Mouse (Mus musculus) hindbrain, embryonic 12.5 days (tissue): ENCODE measurements at regions not wholly inside any gene's neighbourhood (a gene's known extent, or its start where the extent isn't known, plus 50 kb on each side); places are given as distances from the start of the nearest gene placed in this dataset.

Experiments used
- ATAC-seq: fragments of 200-750 bp; cut with Nextera tagmentation; 2 replicates; pipeline ENCODE4 v1.8.0; 2017; ENCODE audit warnings: moderate TSS enrichment; ENCODE audit not compliant: low FRiP score
- H3K27ac ChIP-seq: fragments of 300-500 bp; sonication (generic); 2 replicates; pipeline ENCODE4 v1.5.1; 2016; ENCODE audit warnings: mild to moderate bottlenecking
- H3K27me3 ChIP-seq: fragments of 300-500 bp; sonication (generic); 2 replicates; pipeline ENCODE4 v1.6.1; 2016; ENCODE audit warnings: mild to moderate bottlenecking
- H3K36me3 ChIP-seq: fragments of 300-500 bp; sonication (generic); 2 replicates; pipeline ENCODE4 v1.6.1; 2016; ENCODE audit warnings: mild to moderate bottlenecking
- H3K4me1 ChIP-seq: fragments of 300-500 bp; sonication (generic); 2 replicates; pipeline ENCODE4 v1.6.1; 2016
- H3K4me2 ChIP-seq: fragments of 300-500 bp; sonication (generic); replicated peaks from 2 replicates; pipeline ENCODE4 v1.6.1; 2016; ENCODE audit warnings: mild to moderate bottlenecking
- H3K4me3 ChIP-seq: fragments of 300-500 bp; sonication (generic); 2 replicates; pipeline ENCODE4 v1.5.1; 2016; ENCODE audit warnings: mild to moderate bottlenecking
- H3K9ac ChIP-seq: fragments of 300-500 bp; sonication (generic); 2 replicates; pipeline ENCODE4 v1.6.1; 2016; ENCODE audit warnings: mild to moderate bottlenecking, moderate library complexity
- H3K9me3 ChIP-seq: fragments of 300-500 bp; sonication (generic); replicated peaks from 2 replicates; pipeline ENCODE4 v1.6.1; 2016; ENCODE audit warnings: mild to moderate bottlenecking
- WGBS: fragments of 180-500 bp; shearing (Covaris S2); methylation state at CpG from one replicate; pipeline ENCODE4 v1.1.7; 2016; 5-methylcytosine and 5-hydroxymethylcytosine counted together

GRCm38 (mm10) chr13:44567696-44568095 lies 161.6 kb upstream of the Jarid2 start:
- Histone ChIP-seq H3K4me2 (no peak overlapping the region), H3K36me3 (no peaks in the 10 kb centered on the region), H3K4me1 (no peaks in the 10 kb centered on the region), H3K27ac (no peak overlapping the region), H3K9me3 (no peaks in the 10 kb centered on the region), H3K9ac (no peak overlapping the region), H3K4me3 (no peak overlapping the region), H3K27me3 (no peaks in the 10 kb centered on the region)
- no peak for ATAC-seq
- WGBS: 81% methylated on average over 2 of the region's 2 CpGs

- Histone ChIP-seq H3K27me3 (no peaks in the 10 kb centered on the region), H3K4me3 (no peak overlapping the region), H3K4me2 (no peak overlapping the region), H3K4me1 (no peaks in the 10 kb centered on the region), H3K9me3 (no peaks in the 10 kb centered on the region), H3K9ac (no peak overlapping the region), H3K27ac (no peak overlapping the region), H3K36me3 (no peaks in the 10 kb centered on the region)
- no peak for ATAC-seq
- 72% methylated on average over 3 of the region's 3 CpGs for WGBS
These were observed 160.0 kb upstream of the Jarid2 start for GRCm38 (mm10) chr13:44569241-44569778.

- H3K4me3 ChIP-seq: no peak overlapping the region
- H3K9ac ChIP-seq: no peak overlapping the region
- H3K36me3 ChIP-seq: no peaks in the 10 kb centered on the region
- no peaks in the 10 kb centered on the region for H3K4me1 ChIP-seq
- H3K9me3 ChIP-seq: no peaks in the 10 kb centered on the region
- no peaks in the 10 kb centered on the region for H3K27me3 ChIP-seq
- H3K4me2 ChIP-seq: no peak overlapping the region
- 15% methylated on average over 7 of the region's 7 CpGs for WGBS
- no peak for ATAC-seq
- no peak overlapping the region for H3K27ac ChIP-seq
These were observed 155.8 kb upstream of the Jarid2 start for GRCm38 (mm10) chr13:44573463-44573862.

- H3K36me3 ChIP-seq: no peaks in the 10 kb centered on the region
- H3K9me3 ChIP-seq: peaks cover 8% of the 10 kb centered on the region
- WGBS: 95% methylated on average over 5 of the region's 5 CpGs
- no peak overlapping the region for H3K4me2 ChIP-seq
- H3K4me3 ChIP-seq: no peak overlapping the region
- no peak overlapping the region for H3K9ac ChIP-seq
- peaks cover 19% of the 10 kb centered on the region for H3K4me1 ChIP-seq
- no peaks in the 10 kb centered on the region; the same call in 1 of the 2 replicates for H3K27me3 ChIP-seq
- H3K27ac ChIP-seq: no peak overlapping the region
- ATAC-seq: no peak
These were observed 150.1 kb upstream of the Jarid2 start for GRCm38 (mm10) chr13:44579215-44579614.

- H3K36me3 ChIP-seq: no peaks in the 10 kb centered on the region
- WGBS: 53% methylated on average over 15 of the region's 15 CpGs
- H3K27ac ChIP-seq: no peak overlapping the region
- no peak overlapping the region for H3K4me3 ChIP-seq
- H3K9ac ChIP-seq: no peak overlapping the region
- no peaks in the 10 kb centered on the region; the same call in 1 of the 2 replicates for H3K27me3 ChIP-seq
- H3K4me2 ChIP-seq: no peak overlapping the region
- ATAC-seq: no peak
- peaks cover 8% of the 10 kb centered on the region for H3K9me3 ChIP-seq
- peaks cover 21% of the 10 kb centered on the region for H3K4me1 ChIP-seq
These were observed 149.0 kb upstream of the Jarid2 start for GRCm38 (mm10) chr13:44580156-44580736.

- Histone ChIP-seq H3K4me3 (no peak overlapping the region), H3K4me1 (peaks cover 21% of the 10 kb centered on the region), H3K27me3 (no peaks in the 10 kb centered on the region; the same call in 1 of the 2 replicates), H3K9ac (no peak overlapping the region), H3K27ac (no peak overlapping the region), H3K9me3 (peaks cover 8% of the 10 kb centered on the region), H3K4me2 (no peak overlapping the region), H3K36me3 (no peaks in the 10 kb centered on the region)
- no peak for ATAC-seq
- 46% methylated on average over 9 of the region's 9 CpGs for WGBS
These were observed 148.5 kb upstream of the Jarid2 start for GRCm38 (mm10) chr13:44580767-44581166.

GRCm38 (mm10) chr13:44581947-44582766 lies 147.1 kb upstream of the Jarid2 start:
- peak overlapping the region; percentile 44 for H3K4me2 ChIP-seq
- peaks cover 21% of the 10 kb centered on the region for H3K4me1 ChIP-seq
- H3K27me3 ChIP-seq: no peaks in the 10 kb centered on the region; the same call in 1 of the 2 replicates
- no peak for ATAC-seq
- WGBS: 18% methylated on average over 23 of the region's 23 CpGs
- peaks cover 8% of the 10 kb centered on the region for H3K9me3 ChIP-seq
- peak overlapping the region; percentile 7; the same call in 1 of the 2 replicates for H3K4me3 ChIP-seq
- no peak overlapping the region for H3K27ac ChIP-seq
- H3K36me3 ChIP-seq: no peaks in the 10 kb centered on the region
- H3K9ac ChIP-seq: no peak overlapping the region

GRCm38 (mm10) chr13:44582767-44583085 lies 146.5 kb upstream of the Jarid2 start:
- Histone ChIP-seq H3K9ac (no peak overlapping the region), H3K27me3 (no peaks in the 10 kb centered on the region; the same call in 1 of the 2 replicates), H3K4me2 (peak overlapping the region; percentile 44), H3K9me3 (peaks cover 8% of the 10 kb centered on the region), H3K27ac (no peak overlapping the region), H3K4me3 (no peak overlapping the region), H3K4me1 (peaks cover 21% of the 10 kb centered on the region), H3K36me3 (no peaks in the 10 kb centered on the region)
- WGBS: 20% methylated on average over 2 of the region's 2 CpGs
- no peak for ATAC-seq

GRCm38 (mm10) chr13:44583614-44584013 lies 145.7 kb upstream of the Jarid2 start:
- 71% methylated on average over 5 of the region's 5 CpGs for WGBS
- no peak overlapping the region for H3K9ac ChIP-seq
- no peak overlapping the region for H3K4me2 ChIP-seq
- peaks cover 8% of the 10 kb centered on the region for H3K9me3 ChIP-seq
- H3K4me3 ChIP-seq: no peak overlapping the region
- no peaks in the 10 kb centered on the region; the same call in 1 of the 2 replicates for H3K27me3 ChIP-seq
- ATAC-seq: no peak
- H3K36me3 ChIP-seq: no peaks in the 10 kb centered on the region
- H3K27ac ChIP-seq: no peak overlapping the region
- peaks cover 21% of the 10 kb centered on the region for H3K4me1 ChIP-seq

- Histone ChIP-seq H3K27me3 (no peaks in the 10 kb centered on the region; the same call in 1 of the 2 replicates), H3K4me2 (no peak overlapping the region), H3K4me1 (peaks cover 21% of the 10 kb centered on the region), H3K4me3 (no peak overlapping the region), H3K9ac (no peak overlapping the region), H3K9me3 (peaks cover 2% of the 10 kb centered on the region), H3K36me3 (no peaks in the 10 kb centered on the region), H3K27ac (no peak overlapping the region)
- ATAC-seq: no peak
- WGBS: 34% methylated on average over 8 of the region's 8 CpGs
These were observed 145.1 kb upstream of the Jarid2 start for GRCm38 (mm10) chr13:44584151-44584550.

- Histone ChIP-seq H3K27ac (no peak overlapping the region), H3K4me3 (no peak overlapping the region), H3K4me1 (peaks cover 21% of the 10 kb centered on the region), H3K27me3 (no peaks in the 10 kb centered on the region; the same call in 1 of the 2 replicates), H3K4me2 (no peak overlapping the region), H3K9me3 (no peaks in the 10 kb centered on the region), H3K36me3 (no peaks in the 10 kb centered on the region), H3K9ac (no peak overlapping the region)
- WGBS: 38% methylated on average over 4 of the region's 4 CpGs
- ATAC-seq: no peak
These were observed 144.7 kb upstream of the Jarid2 start for GRCm38 (mm10) chr13:44584551-44584950.

GRCm38 (mm10) chr13:44587846-44588245 lies 141.4 kb upstream of the Jarid2 start:
- Histone ChIP-seq H3K9ac (no peak overlapping the region), H3K27ac (no peak overlapping the region), H3K27me3 (no peaks in the 10 kb centered on the region; the same call in 1 of the 2 replicates), H3K36me3 (no peaks in the 10 kb centered on the region), H3K9me3 (no peaks in the 10 kb centered on the region), H3K4me3 (no peak overlapping the region), H3K4me2 (no peak overlapping the region), H3K4me1 (peaks cover 4% of the 10 kb centered on the region)
- no peak for ATAC-seq
- WGBS: 79% methylated on average over 4 of the region's 4 CpGs
